Mouse (Mus musculus) stomach, embryonic 15.5 days (tissue): Measurements from ENCODE around the gene Unkl. TPM values are rescaled to one million over a fixed set of nuclear protein-coding genes. Genes with fewer than 3 reads are reported as not detected.
A peak's percentile ranks its signal among the peaks of the same experiment; 100 is the strongest.

Source experiments
- ATAC-seq: fragments of 200-750 bp; cut with Nextera tagmentation; 2 replicates; pipeline ENCODE4 v1.8.0; 2017; ENCODE audit warnings: low read depth, moderate number of reproducible peaks, moderate TSS enrichment; ENCODE audit not compliant: insufficient read depth, low FRiP score
- H3K27ac ChIP-seq: fragments of 300-500 bp; sonication (generic); 2 replicates; pipeline ENCODE4 v1.5.1; 2015; ENCODE audit warnings: mild to moderate bottlenecking, inconsistent platforms
- H3K27me3 ChIP-seq: fragments of 300-500 bp; sonication (generic); replicated peaks from 2 replicates; pipeline ENCODE4 v1.6.1; 2015; ENCODE audit warnings: inconsistent platforms
- H3K36me3 ChIP-seq: fragments of 300-500 bp; sonication (generic); 2 replicates; pipeline ENCODE4 v1.6.1; 2015; ENCODE audit warnings: inconsistent platforms
- H3K4me1 ChIP-seq: fragments of 300-500 bp; sonication (generic); 2 replicates; pipeline ENCODE4 v1.6.1; 2015; ENCODE audit warnings: inconsistent platforms
- H3K4me2 ChIP-seq: fragments of 300-500 bp; sonication (generic); 2 replicates; pipeline ENCODE4 v1.6.1; 2015; ENCODE audit warnings: mild to moderate bottlenecking, inconsistent platforms
- H3K4me3 ChIP-seq: fragments of 300-500 bp; sonication (generic); replicated peaks from 2 replicates; pipeline ENCODE4 v1.5.1; 2015; ENCODE audit warnings: inconsistent platforms
- H3K9ac ChIP-seq: fragments of 300-500 bp; sonication (generic); 2 replicates; pipeline ENCODE4 v1.6.1; 2015; ENCODE audit warnings: inconsistent platforms
- H3K9me3 ChIP-seq: fragments of 300-500 bp; sonication (generic); 2 replicates; pipeline ENCODE4 v1.6.1; 2016; ENCODE audit warnings: inconsistent platforms
- WGBS: fragments of 180-500 bp; shearing (Covaris S2); methylation state at CpG from one replicate; pipeline ENCODE4 v1.1.7; 2015; 5-methylcytosine and 5-hydroxymethylcytosine counted together
- polyA plus RNA-seq: library from polyadenylated mRNA; unstranded; fragments of >200 nt; fragmentation: Nextera tagmentation; extraction: Ambion mirVana; gene quantifications from 2 replicates; pipeline ENCODE4 v1.2.1, GENCODE M21; 2015

The Unkl gene
- polyA plus RNA-seq, 1 experiment from 2014 or later: 7.2 TPM

DNA sequence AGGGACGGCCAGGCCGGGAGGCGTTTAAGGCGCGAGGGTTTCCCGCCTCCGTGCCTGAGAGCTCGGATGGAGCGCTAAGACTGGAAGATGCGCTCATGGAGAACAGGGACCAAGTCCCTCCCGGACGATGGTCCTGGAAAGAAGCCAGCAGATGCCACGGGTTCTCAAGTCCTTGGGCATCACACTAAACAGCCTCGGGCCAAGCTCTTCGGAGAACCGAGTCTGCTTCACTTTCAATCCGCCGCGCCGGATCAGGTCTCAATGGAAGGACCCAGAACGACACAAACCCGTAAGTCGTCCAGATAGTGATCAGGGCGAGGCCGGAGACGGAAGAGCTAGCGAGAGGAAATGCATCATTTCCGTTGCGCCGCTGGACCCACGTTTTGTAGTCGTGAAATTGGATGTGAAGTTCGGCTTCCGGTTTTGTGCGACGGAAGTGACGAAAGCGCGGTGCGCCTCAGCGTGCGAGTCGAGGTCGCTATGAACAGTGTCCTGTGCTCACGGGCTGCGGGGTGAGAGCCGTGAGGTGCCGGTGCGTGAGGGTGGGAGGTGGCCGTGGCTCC is 4.0 kb upstream of the Unkl start, which contains the start of gene BC003965:
BC003965 (plus strand) TSS at position 426 of the 563 bp plus-strand sequence.
- Histone ChIP-seq H3K4me3 (peak within 1 kb of the TSS; percentile 97), H3K4me2 (peak within 1 kb of the TSS; percentile 98), H3K4me1 (peaks cover 24% of the 10 kb centered on the region; the same call in 1 of the 2 replicates), H3K36me3 (no peaks in the 10 kb centered on the region), H3K9ac (peak within 1 kb of the TSS; percentile 92), H3K27me3 (no peaks in the 10 kb centered on the region), H3K27ac (peak within 1 kb of the TSS; percentile 96), H3K9me3 (no peaks in the 10 kb centered on the region)
- under 1% methylated on average over 50 of the region's 50 CpGs for WGBS
- ATAC-seq: peak; percentile 86

DNA sequence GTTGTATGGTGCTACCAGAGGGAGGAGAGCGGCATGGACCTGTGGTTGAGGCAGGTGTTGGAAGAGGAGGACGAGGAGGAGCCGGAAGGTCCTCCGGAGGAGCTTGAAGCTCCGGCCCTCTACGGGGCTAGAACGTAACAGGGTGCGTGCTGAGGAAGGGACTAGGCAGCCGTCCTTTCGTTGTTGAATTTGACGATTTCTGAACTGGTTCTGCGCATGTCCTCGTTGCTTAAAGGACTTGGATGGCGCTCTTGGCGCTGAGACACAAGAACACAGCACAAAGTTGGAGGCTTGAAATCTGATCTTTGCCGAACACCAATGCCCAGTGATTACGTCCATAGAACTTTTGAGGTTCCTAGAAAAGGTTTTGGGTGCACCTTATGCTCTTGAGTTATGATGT is 3.2 kb upstream of the Unkl start:
- ATAC-seq: peak; percentile 13; the same call in 1 of the 2 replicates
- H3K4me3 ChIP-seq: peak overlapping the region; percentile 97
- peak overlapping the region; percentile 98 for H3K4me2 ChIP-seq
- H3K9ac ChIP-seq: peak overlapping the region; percentile 82
- no peaks in the 10 kb centered on the region for H3K36me3 ChIP-seq
- peaks cover 29% of the 10 kb centered on the region for H3K4me1 ChIP-seq
- no peaks in the 10 kb centered on the region for H3K27me3 ChIP-seq
- 8% methylated on average over 17 of the region's 17 CpGs for WGBS
- peak overlapping the region; percentile 67 for H3K27ac ChIP-seq
- H3K9me3 ChIP-seq: no peaks in the 10 kb centered on the region

- ATAC-seq: no peak
- peak overlapping the region; percentile 86 for H3K4me2 ChIP-seq
- H3K4me1 ChIP-seq: peaks cover 29% of the 10 kb centered on the region
- H3K9ac ChIP-seq: 0 out of 2 replicates have a peak overlapping the region, but pooled peaks have one; percentile 98
- 6% methylated on average over 11 of the region's 11 CpGs for WGBS
- H3K4me3 ChIP-seq: peak overlapping the region; percentile 94
- H3K36me3 ChIP-seq: no peaks in the 10 kb centered on the region
- no peaks in the 10 kb centered on the region for H3K9me3 ChIP-seq
- H3K27ac ChIP-seq: peak overlapping the region; percentile 77
- H3K27me3 ChIP-seq: no peaks in the 10 kb centered on the region
Observed at GRCm38 (mm10) chr17:25187784-25188149, 430 bp upstream of the Unkl start.

GRCm38 (mm10) chr17:25189091-25189490 is 894 bp downstream of the Unkl start:
- no peak for ATAC-seq
- Histone ChIP-seq H3K9me3 (no peaks in the 10 kb centered on the region), H3K36me3 (peaks cover under 1% of the 10 kb centered on the region; the same call in 1 of the 2 replicates), H3K27ac (no peak overlapping the region), H3K4me3 (peak overlapping the region; percentile 94), H3K4me1 (peaks cover 26% of the 10 kb centered on the region), H3K27me3 (no peaks in the 10 kb centered on the region), H3K4me2 (peak overlapping the region; percentile 86), H3K9ac (peak overlapping the region; percentile 98)
- 4% methylated on average over 16 of the region's 16 CpGs for WGBS

- peaks cover 50% of the 10 kb centered on the region for H3K36me3 ChIP-seq
- ATAC-seq: no peak
Observed at GRCm38 (mm10) chr17:25202401-25202800, 14.2 kb downstream of the Unkl start.

DNA sequence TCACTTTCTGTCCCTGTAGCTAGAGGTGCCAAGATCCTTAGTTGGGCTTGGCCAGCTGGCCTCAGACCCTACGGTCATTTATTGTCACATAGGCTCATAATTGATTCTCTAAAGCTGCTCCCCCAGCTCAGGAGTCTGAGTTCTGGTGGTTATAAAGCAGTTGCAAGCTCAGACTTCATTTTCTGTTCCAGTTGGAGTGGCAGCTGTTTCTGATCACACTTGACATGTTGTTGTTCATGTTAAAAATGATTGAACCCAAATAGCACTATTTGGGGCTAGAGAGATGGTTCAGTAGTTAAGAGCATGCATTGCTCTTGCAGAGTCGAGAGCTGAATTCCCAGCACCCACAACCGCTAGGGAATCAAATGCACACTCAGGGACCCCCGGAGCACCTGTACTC is 21.8 kb downstream of the Unkl start:
- ATAC-seq: no peak
- H3K4me1 ChIP-seq: no peaks in the 10 kb centered on the region
- no peak overlapping the region for H3K4me3 ChIP-seq
- H3K27me3 ChIP-seq: no peaks in the 10 kb centered on the region
- H3K27ac ChIP-seq: no peak overlapping the region
- no peak overlapping the region for H3K4me2 ChIP-seq
- H3K36me3 ChIP-seq: peaks cover 43% of the 10 kb centered on the region
- no peak overlapping the region for H3K9ac ChIP-seq
- 78% methylated on average over 4 of the region's 4 CpGs for WGBS
- no peaks in the 10 kb centered on the region for H3K9me3 ChIP-seq

More at GRCm38 (mm10) chr17:25202401-25202800, 14.2 kb downstream of the Unkl start:
- no peak overlapping the region for H3K9ac ChIP-seq
- H3K27ac ChIP-seq: no peak overlapping the region
- H3K4me3 ChIP-seq: no peak overlapping the region
- H3K4me2 ChIP-seq: no peak overlapping the region
- no peaks in the 10 kb centered on the region for H3K27me3 ChIP-seq
- H3K4me1 ChIP-seq: no peaks in the 10 kb centered on the region
- WGBS: 86% methylated on average over 4 of the region's 4 CpGs
- no peaks in the 10 kb centered on the region for H3K9me3 ChIP-seq

DNA sequence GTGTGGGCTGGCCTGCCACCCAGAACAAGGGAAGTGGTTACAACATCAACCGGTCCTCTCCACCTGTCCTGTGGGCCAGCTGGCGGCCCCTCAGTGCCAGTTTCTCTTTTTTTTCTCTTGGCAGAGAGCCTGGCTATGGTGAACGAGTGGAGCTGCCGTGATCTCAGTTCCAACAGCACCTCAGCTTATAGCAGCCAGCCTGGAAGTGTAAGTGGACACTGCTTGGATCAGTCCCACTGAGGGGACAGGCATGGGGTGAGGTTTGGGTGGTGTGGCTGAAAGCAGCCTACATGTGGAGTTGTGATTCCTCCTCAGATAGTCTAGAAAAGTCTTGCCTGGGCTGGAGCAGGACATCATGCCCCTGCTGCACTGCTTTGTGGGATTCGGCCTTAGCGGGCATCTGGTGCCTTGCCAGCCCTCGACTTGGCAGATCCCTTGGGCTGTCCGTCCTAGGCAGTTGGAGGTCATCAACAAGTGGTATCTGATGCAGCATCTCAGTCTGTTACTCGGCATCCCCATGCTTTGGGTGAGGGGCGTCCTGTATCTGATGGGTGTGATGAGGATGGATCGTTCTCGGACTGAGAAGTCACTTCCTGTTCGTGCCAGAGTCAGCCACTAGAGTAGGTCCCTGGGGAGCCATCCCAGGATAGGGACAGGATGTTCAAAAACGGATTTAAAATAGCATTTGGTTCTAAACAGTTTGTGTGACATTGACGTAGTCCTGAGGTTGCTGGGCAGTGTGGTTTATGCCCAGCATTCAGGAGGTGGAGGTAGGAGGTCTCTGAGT is 22.7 kb downstream of the Unkl start:
- no peak for ATAC-seq
- peaks cover 44% of the 10 kb centered on the region for H3K36me3 ChIP-seq
- WGBS: 83% methylated on average over 15 of the region's 15 CpGs

DNA sequence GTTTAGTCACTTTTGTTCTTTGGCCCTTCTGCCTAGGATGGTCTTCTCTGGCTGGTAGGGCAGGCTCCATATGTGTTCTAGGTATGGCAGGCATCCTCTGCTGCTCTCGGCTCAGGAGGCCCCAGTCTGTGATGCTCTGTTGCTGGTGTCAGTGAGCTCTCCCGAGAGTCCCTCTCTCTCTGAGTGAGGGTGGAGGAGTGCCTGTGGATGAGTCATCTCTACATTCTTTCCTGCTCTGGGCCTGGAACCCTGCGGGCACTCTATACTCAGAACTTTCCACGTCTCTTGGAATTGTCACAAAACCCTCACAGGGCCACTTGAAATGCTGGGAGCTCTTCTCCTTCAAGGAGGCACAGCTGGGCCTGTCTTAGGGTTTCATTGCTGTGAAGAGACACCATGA is 23.5 kb downstream of the Unkl start:
- H3K27ac ChIP-seq: no peak overlapping the region
- H3K4me1 ChIP-seq: no peaks in the 10 kb centered on the region
- H3K9ac ChIP-seq: no peak overlapping the region
- ATAC-seq: no peak
- H3K9me3 ChIP-seq: no peaks in the 10 kb centered on the region
- whole genome bisulfite sequencing: 80% methylated on average over 4 of the region's 4 CpGs
- H3K4me3 ChIP-seq: no peak overlapping the region
- H3K36me3 ChIP-seq: peaks cover 42% of the 10 kb centered on the region
- H3K27me3 ChIP-seq: no peaks in the 10 kb centered on the region
- no peak overlapping the region for H3K4me2 ChIP-seq

More for the DNA sequence above, 22.7 kb downstream of the Unkl start:
- Histone ChIP-seq H3K27ac (no peak overlapping the region), H3K9ac (no peak overlapping the region), H3K27me3 (no peaks in the 10 kb centered on the region), H3K9me3 (no peaks in the 10 kb centered on the region), H3K4me2 (no peak overlapping the region), H3K4me3 (no peak overlapping the region), H3K4me1 (no peaks in the 10 kb centered on the region)

DNA sequence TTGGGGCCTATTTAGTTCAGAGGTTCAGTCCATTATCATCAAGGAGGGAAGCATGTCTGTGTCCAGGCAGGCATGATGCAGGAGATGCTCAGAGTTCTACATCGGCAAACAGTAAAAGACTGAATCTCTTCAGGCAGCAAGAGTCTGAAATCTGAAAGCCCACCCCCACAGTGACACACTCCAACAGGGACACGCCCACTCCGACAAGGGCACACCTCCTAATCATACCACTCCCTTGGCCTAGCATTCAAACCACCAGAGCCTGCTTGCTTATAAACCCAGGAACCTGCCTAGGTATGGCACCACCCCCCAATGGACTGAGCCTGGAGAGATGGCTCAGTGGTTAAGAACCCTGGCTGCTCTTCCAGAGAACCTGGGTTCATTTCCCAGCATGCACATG is 27.2 kb downstream of the Unkl start:
- WGBS: 84% methylated on average over 3 of the region's 3 CpGs
- no peak overlapping the region for H3K9ac ChIP-seq
- no peaks in the 10 kb centered on the region for H3K4me1 ChIP-seq
- no peak overlapping the region for H3K27ac ChIP-seq
- H3K4me2 ChIP-seq: no peak overlapping the region
- ATAC-seq: no peak
- no peaks in the 10 kb centered on the region for H3K9me3 ChIP-seq
- H3K27me3 ChIP-seq: no peaks in the 10 kb centered on the region
- no peak overlapping the region for H3K4me3 ChIP-seq
- peaks cover 41% of the 10 kb centered on the region for H3K36me3 ChIP-seq

DNA sequence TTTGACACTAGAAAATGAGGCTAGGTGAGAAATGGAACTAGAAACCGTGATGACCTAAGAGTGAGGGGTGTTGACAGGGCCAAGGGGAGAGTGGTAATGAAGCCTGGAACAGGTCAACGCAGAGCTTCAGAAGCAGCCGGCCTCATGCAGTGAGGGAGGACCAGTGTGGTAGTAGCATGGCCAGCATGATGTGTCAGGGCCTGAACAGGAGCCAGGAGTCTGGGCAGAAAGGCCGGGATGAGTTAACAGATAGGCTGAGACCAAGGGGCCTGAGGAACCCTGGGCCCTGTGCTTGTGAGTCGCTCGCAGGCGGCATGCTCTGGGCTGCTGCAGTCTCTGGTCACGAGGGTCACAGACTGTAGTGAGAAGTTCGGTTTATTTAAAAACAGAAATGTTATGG is 30.8 kb downstream of the Unkl start:
- H3K4me3 ChIP-seq: no peak overlapping the region
- no peak overlapping the region for H3K27ac ChIP-seq
- ATAC-seq: no peak
- peaks cover 25% of the 10 kb centered on the region for H3K36me3 ChIP-seq
- no peaks in the 10 kb centered on the region for H3K9me3 ChIP-seq
- H3K4me2 ChIP-seq: no peak overlapping the region
- no peak overlapping the region for H3K9ac ChIP-seq
- no peaks in the 10 kb centered on the region for H3K27me3 ChIP-seq
- peaks cover 14% of the 10 kb centered on the region for H3K4me1 ChIP-seq
- WGBS: 88% methylated on average over 9 of the region's 9 CpGs

DNA sequence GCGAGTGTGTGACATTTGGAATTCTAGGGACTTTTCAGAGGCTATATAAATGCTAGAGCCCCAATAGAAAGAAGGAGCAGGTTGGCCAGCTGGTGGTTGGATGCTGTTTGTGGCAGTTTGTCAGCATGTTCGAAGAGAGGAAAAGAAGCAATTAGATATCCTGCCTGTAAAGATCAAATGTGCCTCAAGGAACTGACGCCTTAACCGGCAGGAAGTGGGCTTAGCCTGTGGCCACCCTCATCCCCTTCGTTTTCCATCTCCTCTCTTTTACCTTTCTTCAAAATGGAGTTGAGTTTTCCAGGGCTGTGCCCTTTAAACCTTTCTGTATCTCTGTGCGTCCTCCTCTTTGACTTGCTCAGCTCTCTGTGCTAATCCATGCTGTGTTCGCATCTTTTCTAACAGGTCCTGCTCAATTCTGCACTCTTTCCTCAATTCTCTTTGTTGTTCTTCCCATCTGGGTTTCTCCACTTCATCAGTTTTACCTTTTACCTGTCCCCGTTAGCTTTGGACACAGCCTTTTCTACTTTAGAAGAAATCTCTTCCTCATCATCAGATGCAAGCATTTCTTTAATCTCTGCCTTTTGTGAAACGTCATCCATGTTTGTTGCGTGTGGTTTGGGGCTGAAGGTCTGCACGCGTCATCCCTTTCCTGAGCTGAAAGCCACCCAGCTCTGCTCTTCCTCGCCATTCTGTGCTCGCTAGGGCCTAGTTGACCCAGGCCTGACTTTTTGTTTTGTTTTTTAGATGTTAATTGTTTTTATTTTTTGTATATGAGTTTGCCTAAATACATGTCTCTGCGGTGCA is 31.5 kb downstream of the Unkl start:
- 89% methylated on average over 15 of the region's 15 CpGs for WGBS

GRCm38 (mm10) chr17:25220746-25221145 is 32.5 kb downstream of the Unkl start:
- Histone ChIP-seq H3K27ac (no peak overlapping the region), H3K4me2 (no peak overlapping the region), H3K27me3 (no peaks in the 10 kb centered on the region), H3K4me3 (no peak overlapping the region), H3K9ac (no peak overlapping the region), H3K36me3 (peaks cover 16% of the 10 kb centered on the region), H3K4me1 (peaks cover 14% of the 10 kb centered on the region), H3K9me3 (no peaks in the 10 kb centered on the region)
- no peak for ATAC-seq
- 85% methylated on average over 1 of the region's 1 CpGs for WGBS

More for the DNA sequence above, 31.5 kb downstream of the Unkl start:
- ATAC-seq: no peak
- H3K27ac ChIP-seq: no peak overlapping the region
- peaks cover 14% of the 10 kb centered on the region for H3K4me1 ChIP-seq
- H3K36me3 ChIP-seq: peaks cover 23% of the 10 kb centered on the region
- H3K9ac ChIP-seq: no peak overlapping the region
- no peak overlapping the region for H3K4me2 ChIP-seq
- H3K4me3 ChIP-seq: no peak overlapping the region
- H3K9me3 ChIP-seq: no peaks in the 10 kb centered on the region
- H3K27me3 ChIP-seq: no peaks in the 10 kb centered on the region
